ENCODE assay signal across 8 mouse cellular contexts in genomic region chr8:106871931-106872371, GRCm38 (mm10). TPM values are rescaled to one million over a fixed set of nuclear protein-coding genes. Genes with fewer than 3 reads are reported as not detected.
A peak's percentile ranks its signal among the peaks of the same experiment; 100 is the strongest.
DNase-seq lines count a peak whose midpoint lies in the region; ATAC-seq and TF ChIP-seq lines count a peak whose summit lies in the region.

No protein-coding gene starts in this region.

- H3K36me3 ChIP-seq in hindbrain, embryonic 15.5 days = 0 out of 2 replicates have a peak, but pooled peaks cover 3% of the 10 kb centered on the region
- no peaks in the 10 kb centered on the region; the same call in 1 of the 2 replicates for H3K36me3 ChIP-seq in liver, embryonic 11.5 days (ENCODE audit: control insufficient read depth, insufficient read depth, low read length)
- no peaks in the 10 kb centered on the region; the same call in 1 of the 2 replicates for H3K36me3 ChIP-seq in midbrain, embryonic 15.5 days (replicated peaks)
- no peaks in the 10 kb centered on the region for H3K36me3 ChIP-seq in testis, adult 2 months (ENCODE audit: control insufficient read depth, insufficient read depth, low read length)

- peaks cover 17% of the 10 kb centered on the region for H3K27me3 ChIP-seq in hindbrain, embryonic 15.5 days
- peaks cover 67% of the 10 kb centered on the region for H3K27me3 ChIP-seq in liver, embryonic 11.5 days (replicated peaks; ENCODE audit: control insufficient read depth, insufficient read depth, low read length)
- peaks cover 26% of the 10 kb centered on the region for H3K27me3 ChIP-seq in midbrain, embryonic 15.5 days (replicated peaks)
- H3K27me3 ChIP-seq in testis, adult 2 months (ENCODE audit: control insufficient read depth, insufficient read depth, low read length) = no peaks in the 10 kb centered on the region

- peak; percentile 79 for DNase-seq in adrenal gland, postnatal 10 days
- peak; percentile 60 to 66 for DNase-seq in cerebellum, postnatal 36 days
- peak; percentile 75 for DNase-seq in gastrocnemius, postnatal 14 days
- DNase-seq in liver, embryonic 11.5 days (ENCODE audit: low spot score) = peak; percentile 61
- no peak for DNase-seq in yolk sac, embryonic 10.5 days (ENCODE audit: low spot score)

- peak overlapping the region; percentile 73 for H3K27ac ChIP-seq in hindbrain, embryonic 15.5 days (replicated peaks)
- no peak overlapping the region for H3K27ac ChIP-seq in liver, embryonic 11.5 days (ENCODE audit: low read depth, low read length)
- peak overlapping the region; percentile 74 for H3K27ac ChIP-seq in midbrain, embryonic 15.5 days
- H3K27ac ChIP-seq in testis, adult 2 months (ENCODE audit: control insufficient read depth, insufficient read depth, low read depth, low read length) = no peak overlapping the region

- H3K4me3 ChIP-seq in hindbrain, embryonic 15.5 days = peak overlapping the region; percentile 66
- peak overlapping the region; percentile 17 for H3K4me3 ChIP-seq in liver, embryonic 11.5 days (ENCODE audit: low read depth, low read length)
- H3K4me3 ChIP-seq in midbrain, embryonic 15.5 days = peak overlapping the region; percentile 82
- peak overlapping the region; percentile 19 for H3K4me3 ChIP-seq in testis, adult 2 months (ENCODE audit: control insufficient read depth, low read depth, low read length)

- TF ChIP-seq POLR2A in testis, adult 2 months (IDR thresholded peaks at IDR 0.05; ENCODE audit: control insufficient read depth, low read depth, low read length) = no peak

- H3K4me1 ChIP-seq in hindbrain, embryonic 15.5 days (replicated peaks) = peaks cover 33% of the 10 kb centered on the region
- H3K4me1 ChIP-seq in liver, embryonic 11.5 days (replicated peaks; ENCODE audit: control insufficient read depth, insufficient read depth, low read length) = peaks cover 17% of the 10 kb centered on the region
- peaks cover 36% of the 10 kb centered on the region for H3K4me1 ChIP-seq in midbrain, embryonic 15.5 days
- H3K4me1 ChIP-seq in testis, adult 2 months (ENCODE audit: control insufficient read depth, insufficient read depth, low read length) = peaks cover 22% of the 10 kb centered on the region

- peak overlapping the region; percentile 94 for H3K4me2 ChIP-seq in hindbrain, embryonic 15.5 days
- peak overlapping the region; percentile 84 for H3K4me2 ChIP-seq in liver, embryonic 11.5 days
- peak overlapping the region; percentile 99 for H3K4me2 ChIP-seq in midbrain, embryonic 15.5 days

- peak; percentile 63; the same call in 1 of the 2 replicates for ATAC-seq in hindbrain, embryonic 15.5 days (ENCODE audit: low FRiP score, low read depth)
- peak; percentile 33; the same call in 1 of the 2 replicates for ATAC-seq in liver, embryonic 11.5 days (replicated peaks; ENCODE audit: low FRiP score)
- ATAC-seq in midbrain, embryonic 15.5 days (replicated peaks) = peak; percentile 76

- H3K9me3 ChIP-seq in hindbrain, embryonic 15.5 days = no peaks in the 10 kb centered on the region
- no peaks in the 10 kb centered on the region for H3K9me3 ChIP-seq in liver, embryonic 11.5 days (ENCODE audit: control insufficient read depth, low read length)
- no peaks in the 10 kb centered on the region for H3K9me3 ChIP-seq in midbrain, embryonic 15.5 days

- under 1% methylated on average over 22 of the region's 22 CpGs for WGBS in hindbrain, embryonic 15.5 days
- 2% methylated on average over 22 of the region's 22 CpGs for WGBS in liver, embryonic 11.5 days
- WGBS in midbrain, embryonic 15.5 days = under 1% methylated on average over 22 of the region's 22 CpGs

- peak overlapping the region; percentile 73 for H3K9ac ChIP-seq in hindbrain, embryonic 15.5 days
- H3K9ac ChIP-seq in liver, embryonic 11.5 days (ENCODE audit: low read depth, low read length) = 0 out of 2 replicates have a peak overlapping the region, but pooled peaks have one; percentile 20
- peak overlapping the region; percentile 72 for H3K9ac ChIP-seq in midbrain, embryonic 15.5 days

- no peak for TF ChIP-seq CTCF in testis, adult 2 months (IDR thresholded peaks at IDR 0.05; ENCODE audit: control insufficient read depth, insufficient read depth, insufficient replicate concordance, low read depth, low read length)

- intact Hi-C loops in gastrocnemius, postnatal 14 days (cut with DNase I; ENCODE audit: low total_unique reads) = loop anchor here (2.0 kb wide), 1 partner anchor 51 kb away; no protein-coding TSS in a partner anchor

RNA-seq across cellular contexts. Expression of gene Has3, which starts 1.9 kb away (rescaled TPM):
- total RNA-seq in adrenal gland, postnatal 10 days (2021) = 1 to 10 TPM in 1 of 2 experiments, under 1 TPM in 1; 0.96 to 2.2 TPM
- total RNA-seq in gastrocnemius, postnatal 14 days (2021) = 1 to 10 TPM; 1.3 to 2.3 TPM
- 0.92 and 1.5 TPM in 2 replicates for polyA plus RNA-seq in hindbrain, embryonic 15.5 days (2015; fragmentation: Nextera tagmentation; extraction: Ambion mirVana)
- 0.07 and 0.09 TPM in 2 replicates for polyA plus RNA-seq in liver, embryonic 11.5 days (2014; fragmentation: Nextera tagmentation; extraction: Ambion mirVana)
- polyA plus RNA-seq in midbrain, embryonic 15.5 days (2015; fragmentation: Nextera tagmentation; extraction: Ambion mirVana) = 1.3 and 1.4 TPM in 2 replicates
- 0.35 and 0.43 TPM in 2 replicates for polyA plus RNA-seq in testis, adult 2 months (2012; rRNA removed)

RNA-seq across cellular contexts. Expression of gene Utp4, which starts 21.5 kb away (rescaled TPM):
- 10 to 100 TPM; 36.2 to 40.8 TPM for total RNA-seq in adrenal gland, postnatal 10 days (2021)
- total RNA-seq in gastrocnemius, postnatal 14 days (2021) = 10 to 100 TPM; 15.7 to 19.5 TPM
- 42.2 and 42.5 TPM in 2 replicates for polyA plus RNA-seq in hindbrain, embryonic 15.5 days (2015; fragmentation: Nextera tagmentation; extraction: Ambion mirVana)
- 111 and 120 TPM in 2 replicates for polyA plus RNA-seq in liver, embryonic 11.5 days (2014; fragmentation: Nextera tagmentation; extraction: Ambion mirVana)
- polyA plus RNA-seq in midbrain, embryonic 15.5 days (2015; fragmentation: Nextera tagmentation; extraction: Ambion mirVana) = 42.6 and 44.6 TPM in 2 replicates
- 26.1 and 27.4 TPM in 2 replicates for polyA plus RNA-seq in testis, adult 2 months (2012; rRNA removed)

Comparison
In these comparisons a context has a peak if more than half of its experiments do, and no peak if none do; other contexts are left out.
1. H3K27ac ChIP-seq: peak in hindbrain, embryonic 15.5 days (single experiment) and midbrain, embryonic 15.5 days (single experiment); none in liver, embryonic 11.5 days (single experiment) and testis, adult 2 months (single experiment).
2. H3K4me3 ChIP-seq: peak in every context shown above with its lines; median percentile 82 in midbrain, embryonic 15.5 days; 66 in hindbrain, embryonic 15.5 days; 19 in testis, adult 2 months; 17 in liver, embryonic 11.5 days.
3. H3K9ac ChIP-seq: peak in every context shown above with its lines; median percentile 73 in hindbrain, embryonic 15.5 days; 72 in midbrain, embryonic 15.5 days; 20 in liver, embryonic 11.5 days.
4. Peak in every context shown above with its lines, with median percentiles within 50 percentile points of each other: ATAC-seq and H3K4me2 ChIP-seq.